Mouse (Mus musculus) hindbrain, embryonic 13.5 days (tissue): Measurements from ENCODE around the gene Syna. TPM values are rescaled to one million over a fixed set of nuclear protein-coding genes. Genes with fewer than 3 reads are reported as not detected.
A peak's percentile ranks its signal among the peaks of the same experiment; 100 is the strongest.

ENCODE experiments used
- ATAC-seq: fragments of 200-750 bp; cut with Nextera tagmentation; 2 replicates; pipeline ENCODE4 v1.8.0; 2017; ENCODE audit warnings: moderate TSS enrichment; ENCODE audit not compliant: low FRiP score
- H3K27ac ChIP-seq: fragments of 300-500 bp; sonication (generic); 2 replicates; pipeline ENCODE4 v1.5.1; 2015; ENCODE audit warnings: inconsistent platforms, mild to moderate bottlenecking, moderate library complexity
- H3K27me3 ChIP-seq: fragments of 300-500 bp; sonication (generic); 2 replicates; pipeline ENCODE4 v1.6.1; 2015; ENCODE audit warnings: mild to moderate bottlenecking, inconsistent platforms
- H3K36me3 ChIP-seq: fragments of 300-500 bp; sonication (generic); 2 replicates; pipeline ENCODE4 v1.6.1; 2015; ENCODE audit warnings: mild to moderate bottlenecking, inconsistent platforms
- H3K4me1 ChIP-seq: fragments of 300-500 bp; sonication (generic); replicated peaks from 2 replicates; pipeline ENCODE4 v1.6.1; 2015; ENCODE audit warnings: inconsistent platforms
- H3K4me2 ChIP-seq: fragments of 300-500 bp; sonication (generic); 2 replicates; pipeline ENCODE4 v1.6.1; 2015; ENCODE audit warnings: inconsistent platforms, mild to moderate bottlenecking, moderate library complexity
- H3K4me3 ChIP-seq: fragments of 300-500 bp; sonication (generic); 2 replicates; pipeline ENCODE4 v1.5.1; 2015; ENCODE audit warnings: mild to moderate bottlenecking, inconsistent platforms
- H3K9ac ChIP-seq: fragments of 300-500 bp; sonication (generic); 2 replicates; pipeline ENCODE4 v1.6.1; 2015; ENCODE audit warnings: mild to moderate bottlenecking, inconsistent platforms
- H3K9me3 ChIP-seq: fragments of 300-500 bp; sonication (generic); 2 replicates; pipeline ENCODE4 v1.6.1; 2016; ENCODE audit warnings: inconsistent platforms
- WGBS: fragments of 180-500 bp; shearing (Covaris S2); methylation state at CpG from one replicate; pipeline ENCODE4 v1.1.7; 2015; 5-methylcytosine and 5-hydroxymethylcytosine counted together
- polyA plus RNA-seq: library from polyadenylated mRNA; unstranded; fragments of >200 nt; fragmentation: Nextera tagmentation; extraction: Ambion mirVana; gene quantifications from 2 replicates; pipeline ENCODE4 v1.2.1, GENCODE M21; 2015

The Syna gene
- polyA plus RNA-seq = 0.42 and 0.43 TPM in 2 replicates

- peaks cover 4% of the 10 kb centered on the region for H3K36me3 ChIP-seq
- no peak within 1 kb of the TSS for H3K4me3 ChIP-seq
- WGBS = 90% methylated on average over 7 of the region's 7 CpGs
- no peaks in the 10 kb centered on the region for H3K27me3 ChIP-seq
- no peak within 1 kb of the TSS for H3K27ac ChIP-seq
- H3K4me1 ChIP-seq = peaks cover 11% of the 10 kb centered on the region
- H3K9ac ChIP-seq = no peak within 1 kb of the TSS
- ATAC-seq = no peak
- no peaks in the 10 kb centered on the region for H3K9me3 ChIP-seq
- H3K4me2 ChIP-seq = no peak within 1 kb of the TSS
Measured at GRCm38 (mm10) chr5:134560071-134560449, at the start of gene Syna. Gene Syna, minus strand, starts transcription at chr5:134560171.

- H3K9ac ChIP-seq = no peak overlapping the region
- H3K27ac ChIP-seq = no peak overlapping the region
- 70% methylated on average over 5 of the region's 5 CpGs for WGBS
- H3K36me3 ChIP-seq = peaks cover 12% of the 10 kb centered on the region; the same call in 1 of the 2 replicates
- H3K27me3 ChIP-seq = no peaks in the 10 kb centered on the region
- peaks cover 7% of the 10 kb centered on the region for H3K4me1 ChIP-seq
- no peak for ATAC-seq
- H3K4me2 ChIP-seq = no peak overlapping the region
- H3K4me3 ChIP-seq = no peak overlapping the region
- no peaks in the 10 kb centered on the region for H3K9me3 ChIP-seq
Measured at GRCm38 (mm10) chr5:134607121-134607520, 47.1 kb upstream of the Syna start.

GRCm38 (mm10) chr5:134606314-134606713 is 46.3 kb upstream of the Syna start:
- Histone ChIP-seq H3K9ac (no peak overlapping the region), H3K4me3 (no peak overlapping the region), H3K27me3 (no peaks in the 10 kb centered on the region), H3K36me3 (peaks cover 12% of the 10 kb centered on the region; the same call in 1 of the 2 replicates), H3K9me3 (no peaks in the 10 kb centered on the region), H3K27ac (no peak overlapping the region; the same call in 1 of the 2 replicates), H3K4me2 (no peak overlapping the region), H3K4me1 (no peaks in the 10 kb centered on the region)
- no peak for ATAC-seq

GRCm38 (mm10) chr5:134604376-134604775 is 44.4 kb upstream of the Syna start:
- Histone ChIP-seq H3K27ac (no peak overlapping the region), H3K27me3 (no peaks in the 10 kb centered on the region), H3K4me2 (no peak overlapping the region), H3K9ac (no peak overlapping the region), H3K4me3 (no peak overlapping the region), H3K4me1 (no peaks in the 10 kb centered on the region), H3K9me3 (no peaks in the 10 kb centered on the region), H3K36me3 (peaks cover 29% of the 10 kb centered on the region)
- WGBS = 85% methylated on average over 11 of the region's 11 CpGs
- no peak for ATAC-seq

- Histone ChIP-seq H3K27me3 (no peaks in the 10 kb centered on the region), H3K4me3 (no peak overlapping the region), H3K4me1 (no peaks in the 10 kb centered on the region), H3K9ac (no peak overlapping the region), H3K27ac (no peak overlapping the region; the same call in 1 of the 2 replicates), H3K4me2 (no peak overlapping the region), H3K9me3 (no peaks in the 10 kb centered on the region), H3K36me3 (peaks cover 82% of the 10 kb centered on the region)
- 90% methylated on average over 10 of the region's 10 CpGs for WGBS
- ATAC-seq = no peak
Measured at GRCm38 (mm10) chr5:134597711-134598110, 37.7 kb upstream of the Syna start.

GRCm38 (mm10) chr5:134593093-134593492 is 33.1 kb upstream of the Syna start:
- Histone ChIP-seq H3K9ac (no peak overlapping the region), H3K4me2 (no peak overlapping the region), H3K27ac (no peak overlapping the region), H3K4me3 (no peak overlapping the region), H3K36me3 (peaks cover 87% of the 10 kb centered on the region), H3K4me1 (no peaks in the 10 kb centered on the region), H3K9me3 (no peaks in the 10 kb centered on the region), H3K27me3 (no peaks in the 10 kb centered on the region)
- WGBS = 92% methylated on average over 9 of the region's 9 CpGs
- ATAC-seq = no peak

GRCm38 (mm10) chr5:134592026-134592581 is 32.1 kb upstream of the Syna start:
- Histone ChIP-seq H3K27ac (no peak overlapping the region), H3K4me2 (no peak overlapping the region), H3K4me1 (no peaks in the 10 kb centered on the region), H3K4me3 (no peak overlapping the region), H3K27me3 (no peaks in the 10 kb centered on the region), H3K9ac (peak overlapping the region; percentile 29; the same call in 1 of the 2 replicates), H3K36me3 (peaks cover 84% of the 10 kb centered on the region), H3K9me3 (no peaks in the 10 kb centered on the region)
- 94% methylated on average over 11 of the region's 11 CpGs for WGBS
- ATAC-seq = no peak

- no peaks in the 10 kb centered on the region for H3K4me1 ChIP-seq
- 91% methylated on average over 3 of the region's 3 CpGs for WGBS
- H3K27ac ChIP-seq = no peak overlapping the region
- no peak for ATAC-seq
- H3K4me3 ChIP-seq = no peak overlapping the region
- no peak overlapping the region for H3K4me2 ChIP-seq
- H3K9me3 ChIP-seq = no peaks in the 10 kb centered on the region
- peaks cover 69% of the 10 kb centered on the region for H3K36me3 ChIP-seq
- H3K9ac ChIP-seq = no peak overlapping the region
- H3K27me3 ChIP-seq = no peaks in the 10 kb centered on the region
Measured at GRCm38 (mm10) chr5:134589900-134590299, 29.9 kb upstream of the Syna start.

GRCm38 (mm10) chr5:134584798-134585197 is 24.8 kb upstream of the Syna start:
- Histone ChIP-seq H3K36me3 (peaks cover 21% of the 10 kb centered on the region), H3K9ac (0 out of 2 replicates have a peak overlapping the region, but pooled peaks have one; percentile 15), H3K4me3 (no peak overlapping the region), H3K9me3 (no peaks in the 10 kb centered on the region), H3K4me2 (no peak overlapping the region), H3K27me3 (no peaks in the 10 kb centered on the region), H3K4me1 (peaks cover 14% of the 10 kb centered on the region), H3K27ac (no peak overlapping the region)
- no peak for ATAC-seq
- WGBS = 97% methylated on average over 5 of the region's 5 CpGs

- H3K9me3 ChIP-seq = no peaks in the 10 kb centered on the region
- H3K4me1 ChIP-seq = peaks cover 14% of the 10 kb centered on the region
- H3K4me3 ChIP-seq = no peak overlapping the region
- H3K4me2 ChIP-seq = peak overlapping the region; percentile 87; the same call in 1 of the 2 replicates
- H3K27ac ChIP-seq = no peak overlapping the region
- H3K9ac ChIP-seq = no peak overlapping the region
- no peaks in the 10 kb centered on the region for H3K27me3 ChIP-seq
- no peak for ATAC-seq
- 84% methylated on average over 3 of the region's 3 CpGs for WGBS
- peaks cover 20% of the 10 kb centered on the region for H3K36me3 ChIP-seq
Measured at GRCm38 (mm10) chr5:134583884-134584213, 23.9 kb upstream of the Syna start.

GRCm38 (mm10) chr5:134583006-134583883 is 23.3 kb upstream of the Syna start:
- peaks cover 14% of the 10 kb centered on the region for H3K4me1 ChIP-seq
- peak overlapping the region; percentile 87 for H3K4me2 ChIP-seq
- WGBS = 30% methylated on average over 15 of the region's 15 CpGs
- H3K9ac ChIP-seq = peak overlapping the region; percentile 92
- H3K36me3 ChIP-seq = peaks cover 15% of the 10 kb centered on the region
- no peaks in the 10 kb centered on the region for H3K27me3 ChIP-seq
- no peak for ATAC-seq
- H3K9me3 ChIP-seq = no peaks in the 10 kb centered on the region
- no peak overlapping the region for H3K27ac ChIP-seq
- peak overlapping the region; percentile 93 for H3K4me3 ChIP-seq

- WGBS = 8% methylated on average over 30 of the region's 30 CpGs
- Histone ChIP-seq H3K4me3 (peak overlapping the region; percentile 93), H3K36me3 (peaks cover 10% of the 10 kb centered on the region), H3K27me3 (no peaks in the 10 kb centered on the region), H3K9ac (peak overlapping the region; percentile 92), H3K4me2 (peak overlapping the region; percentile 87), H3K4me1 (peaks cover 14% of the 10 kb centered on the region), H3K9me3 (no peaks in the 10 kb centered on the region), H3K27ac (peak overlapping the region; percentile 48; the same call in 1 of the 2 replicates)
- ATAC-seq = peak; percentile 93
Measured at GRCm38 (mm10) chr5:134582221-134582907, 22.4 kb upstream of the Syna start.
